Mouse (Mus musculus) cortical plate, adult 2 months (tissue): Measurements from ENCODE around the gene Cabin1.

Experiments
- CTCF ChIP-seq: fragments of 200-500 bp; IDR thresholded peaks from 2 replicates; pipeline ENCODE4 v1.5.1; 2011; ENCODE audit warnings: mild to moderate bottlenecking, control low read depth, low read length; ENCODE audit not compliant: insufficient read depth; ENCODE audit errors: extremely low read depth
- POLR2A ChIP-seq: fragments of 200-500 bp; IDR thresholded peaks from 2 replicates; pipeline ENCODE4 v1.6.1; 2011; ENCODE audit warnings: mild to moderate bottlenecking, low read length, control low read depth; ENCODE audit not compliant: insufficient read depth; ENCODE audit errors: extremely low read depth

DNA sequence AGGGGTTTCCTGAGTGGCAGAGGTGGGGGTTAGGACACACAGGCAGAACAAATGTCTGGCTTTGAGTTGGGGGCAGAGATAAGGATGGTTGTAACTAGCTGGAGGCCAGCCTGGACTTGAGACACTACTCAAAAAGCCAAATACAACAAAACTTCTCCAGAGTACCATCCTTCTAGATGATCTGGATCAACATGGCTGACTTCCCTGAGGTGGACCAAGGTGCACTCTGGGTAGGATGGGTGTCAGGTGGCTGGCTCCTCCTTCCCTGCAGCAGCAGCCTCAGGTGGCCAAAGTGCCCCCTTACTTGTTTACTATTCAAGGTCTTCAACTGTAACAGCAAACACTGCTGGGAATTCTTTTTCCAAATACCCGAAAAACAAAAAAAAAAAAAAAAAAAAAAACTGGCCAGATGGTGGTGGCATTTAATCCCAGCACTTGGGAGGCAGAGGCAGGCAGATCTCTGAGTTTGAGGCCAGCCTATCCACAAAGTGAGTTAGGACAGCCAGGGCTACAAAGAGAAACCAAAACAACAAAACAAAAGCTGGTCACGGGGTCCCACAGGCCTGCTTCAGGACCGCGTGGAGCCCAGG is 114.6 kb downstream of the Cabin1 start:
- TF ChIP-seq CTCF (no peak), POLR2A (no peak)
